Mouse (Mus musculus): ENCODE measurements around the gene Ezh1. TPM values are rescaled to one million over a fixed set of nuclear protein-coding genes. Genes with fewer than 3 reads are reported as not detected.
A peak's percentile ranks its signal among the peaks of the same experiment; 100 is the strongest.

Ezh1 gene
- polyA plus RNA-seq, 1 experiment from 2014 or later: 17.3 TPM

- Histone ChIP-seq H3K9ac (peak overlapping the region; percentile 54), H3K4me1 (peaks cover 45% of the 10 kb centered on the region), H3K4me2 (replicated peaks) (peak overlapping the region; percentile 62), H3K4me3 (peak overlapping the region; percentile 35), H3K27me3 (peaks cover 69% of the 10 kb centered on the region), H3K36me3 (no peaks in the 10 kb centered on the region), H3K27ac (0 out of 2 replicates have a peak overlapping the region, but pooled peaks have one; percentile 4), H3K9me3 (replicated peaks) (no peaks in the 10 kb centered on the region)
- no peak for ATAC-seq (ENCODE audit: low FRiP score)
- WGBS: 14% methylated on average over 11 of the region's 11 CpGs
Measured at GRCm38 (mm10) chr11:101175636-101176116, 50.6 kb downstream of the Ezh1 start.

- Histone ChIP-seq H3K4me3 (peak within 1 kb of the TSS; percentile 35), H3K4me1 (peaks cover 52% of the 10 kb centered on the region)
Measured at GRCm38 (mm10) chr11:101174851-101175628, 51.2 kb downstream of the Ezh1 start, which contains the start of gene Ccr10. TSS of gene Ccr10 (minus strand) at chr11:101175443.

GRCm38 (mm10) chr11:101174389-101174745 lies 51.9 kb downstream of the Ezh1 start:
- Histone ChIP-seq H3K4me1 (peaks cover 59% of the 10 kb centered on the region), H3K27me3 (peaks cover 73% of the 10 kb centered on the region), H3K9ac (peak overlapping the region; percentile 50; the same call in 1 of the 2 replicates), H3K27ac (no peak overlapping the region), H3K9me3 (replicated peaks) (no peaks in the 10 kb centered on the region), H3K4me3 (peak overlapping the region; percentile 27), H3K36me3 (no peaks in the 10 kb centered on the region), H3K4me2 (replicated peaks) (peak overlapping the region; percentile 62)
- 29% methylated on average over 9 of the region's 9 CpGs for WGBS
- no peak for ATAC-seq (ENCODE audit: low FRiP score)

More at GRCm38 (mm10) chr11:101174851-101175628, 51.2 kb downstream of the Ezh1 start, which contains the start of gene Ccr10:
- Histone ChIP-seq H3K9ac (peak within 1 kb of the TSS; percentile 54), H3K4me2 (replicated peaks) (peak within 1 kb of the TSS; percentile 62), H3K27ac (0 out of 2 replicates have a peak within 1 kb of the TSS, but pooled peaks have one; percentile 4), H3K27me3 (peaks cover 70% of the 10 kb centered on the region), H3K36me3 (no peaks in the 10 kb centered on the region), H3K9me3 (replicated peaks) (no peaks in the 10 kb centered on the region)
- no peak for ATAC-seq (ENCODE audit: low FRiP score)
- WGBS: 24% methylated on average over 14 of the region's 14 CpGs

GRCm38 (mm10) chr11:101173631-101174388 lies 52.5 kb downstream of the Ezh1 start:
- Histone ChIP-seq H3K36me3 (no peaks in the 10 kb centered on the region), H3K4me1 (peaks cover 64% of the 10 kb centered on the region), H3K27me3 (peaks cover 73% of the 10 kb centered on the region), H3K9me3 (replicated peaks) (no peaks in the 10 kb centered on the region), H3K9ac (peak overlapping the region; percentile 50), H3K4me2 (replicated peaks) (peak overlapping the region; percentile 62), H3K4me3 (peak overlapping the region; percentile 27), H3K27ac (peak overlapping the region; percentile 62; the same call in 1 of the 2 replicates)
- peak; percentile 55 for ATAC-seq (ENCODE audit: low FRiP score)
- under 1% methylated on average over 61 of the region's 61 CpGs for WGBS

- 0 out of 2 replicates have a peak overlapping the region, but pooled peaks have one; percentile 50 for H3K27ac ChIP-seq
- no peaks in the 10 kb centered on the region for H3K9me3 ChIP-seq (replicated peaks)
- H3K36me3 ChIP-seq: no peaks in the 10 kb centered on the region
- no peak for ATAC-seq (ENCODE audit: low FRiP score)
- H3K4me2 ChIP-seq (replicated peaks): peak overlapping the region; percentile 62
- H3K27me3 ChIP-seq: peaks cover 73% of the 10 kb centered on the region
- WGBS: 5% methylated on average over 11 of the region's 11 CpGs
- 0 out of 2 replicates have a peak overlapping the region, but pooled peaks have one; percentile 27 for H3K4me3 ChIP-seq
- H3K4me1 ChIP-seq: peaks cover 61% of the 10 kb centered on the region
- H3K9ac ChIP-seq: peak overlapping the region; percentile 50; the same call in 1 of the 2 replicates
Measured at GRCm38 (mm10) chr11:101173112-101173511, 53.2 kb downstream of the Ezh1 start.

- WGBS: 10% methylated on average over 5 of the region's 5 CpGs
Measured at GRCm38 (mm10) chr11:101172434-101172815, 53.8 kb downstream of the Ezh1 start.

GRCm38 (mm10) chr11:101171721-101172433 lies 54.4 kb downstream of the Ezh1 start:
- Histone ChIP-seq H3K36me3 (0 out of 2 replicates have a peak, but pooled peaks cover 7% of the 10 kb centered on the region), H3K9ac (peak overlapping the region; percentile 59), H3K4me3 (peak overlapping the region; percentile 50), H3K27me3 (peaks cover 73% of the 10 kb centered on the region), H3K27ac (peak overlapping the region; percentile 76), H3K9me3 (replicated peaks) (no peaks in the 10 kb centered on the region), H3K4me2 (replicated peaks) (peak overlapping the region; percentile 93), H3K4me1 (peaks cover 59% of the 10 kb centered on the region)
- peak; percentile 53 for ATAC-seq (ENCODE audit: low FRiP score)
- under 1% methylated on average over 31 of the region's 31 CpGs for WGBS

More at GRCm38 (mm10) chr11:101172434-101172815, 53.8 kb downstream of the Ezh1 start:
- peaks cover 73% of the 10 kb centered on the region for H3K27me3 ChIP-seq
- peak overlapping the region; percentile 76 for H3K27ac ChIP-seq
- H3K4me2 ChIP-seq (replicated peaks): peak overlapping the region; percentile 93
- H3K4me1 ChIP-seq: peaks cover 59% of the 10 kb centered on the region
- peak overlapping the region; percentile 50 for H3K4me3 ChIP-seq
- no peaks in the 10 kb centered on the region for H3K9me3 ChIP-seq (replicated peaks)
- peak overlapping the region; percentile 59 for H3K9ac ChIP-seq
- no peak for ATAC-seq (ENCODE audit: low FRiP score)
- H3K36me3 ChIP-seq: 0 out of 2 replicates have a peak, but pooled peaks cover 3% of the 10 kb centered on the region

- WGBS: 2% methylated on average over 49 of the region's 50 CpGs
- peak; percentile 96 for ATAC-seq (ENCODE audit: low FRiP score)
- peaks cover 73% of the 10 kb centered on the region for H3K27me3 ChIP-seq
- 0 out of 2 replicates have a peak, but pooled peaks cover 7% of the 10 kb centered on the region for H3K36me3 ChIP-seq
- peak within 1 kb of the TSS; percentile 93 for H3K4me2 ChIP-seq (replicated peaks)
- H3K27ac ChIP-seq: peak within 1 kb of the TSS; percentile 76
- peak within 1 kb of the TSS; percentile 82 for H3K9ac ChIP-seq
- no peaks in the 10 kb centered on the region for H3K9me3 ChIP-seq (replicated peaks)
- peaks cover 50% of the 10 kb centered on the region for H3K4me1 ChIP-seq
- peak within 1 kb of the TSS; percentile 73 for H3K4me3 ChIP-seq
Measured at GRCm38 (mm10) chr11:101170811-101171610, 55.3 kb downstream of the Ezh1 start, which contains the start of gene Plekhh3. TSS of gene Plekhh3 (minus strand) at chr11:101171351.

GRCm38 (mm10) chr11:101170354-101170810 lies 55.9 kb downstream of the Ezh1 start, which contains the start of gene Cntnap1:
TSS of gene Cntnap1 (plus strand) at chr11:101170523.
- peak within 1 kb of the TSS; percentile 74 for H3K27ac ChIP-seq
- under 1% methylated on average over 34 of the region's 35 CpGs for WGBS
- H3K27me3 ChIP-seq: peaks cover 74% of the 10 kb centered on the region
- no peak for ATAC-seq (ENCODE audit: low FRiP score)
- no peaks in the 10 kb centered on the region for H3K9me3 ChIP-seq (replicated peaks)
- peaks cover 48% of the 10 kb centered on the region for H3K4me1 ChIP-seq
- 0 out of 2 replicates have a peak, but pooled peaks cover 8% of the 10 kb centered on the region for H3K36me3 ChIP-seq
- peak within 1 kb of the TSS; percentile 93 for H3K4me2 ChIP-seq (replicated peaks)
- H3K4me3 ChIP-seq: peak within 1 kb of the TSS; percentile 73
- H3K9ac ChIP-seq: peak within 1 kb of the TSS; percentile 82

- Histone ChIP-seq H3K4me1 (peaks cover 50% of the 10 kb centered on the region), H3K4me2 (replicated peaks) (peak overlapping the region; percentile 93), H3K36me3 (0 out of 2 replicates have a peak, but pooled peaks cover 10% of the 10 kb centered on the region), H3K27ac (no peak overlapping the region), H3K9me3 (replicated peaks) (no peaks in the 10 kb centered on the region), H3K27me3 (peaks cover 74% of the 10 kb centered on the region), H3K9ac (peak overlapping the region; percentile 82), H3K4me3 (peak overlapping the region; percentile 73)
- no peak for ATAC-seq (ENCODE audit: low FRiP score)
- 16% methylated on average over 17 of the region's 17 CpGs for WGBS
Measured at GRCm38 (mm10) chr11:101169301-101170107, 56.8 kb downstream of the Ezh1 start.

Data from hindbrain, embryonic 12.5 days (tissue).